In genomic region chr9:113800671-113801070, GRCm38 (mm10) we compare ENCODE assay signal across 23 mouse cellular contexts.
"Had no signal": no experiment of that assay in that cellular context is flagged by ENCODE, and none has a peak within 500 bp of the region (broad histone marks: within the 10 kb centered on the region; RNA-seq: fewer than 3 reads in every experiment).

No protein-coding gene starts in this region.

- ATAC-seq: liver, embryonic 12.5 days had no signal

- H3K4me2 ChIP-seq: kidney, embryonic 15.5 days; limb, embryonic 13.5 days; liver, embryonic 12.5 days; liver, embryonic 15.5 days; lung, embryonic 15.5 days; midbrain, embryonic 11.5 days; neural tube, embryonic 12.5 days; neural tube, embryonic 15.5 days; stomach, embryonic 15.5 days had no signal

- H3K4me1 ChIP-seq: kidney, embryonic 15.5 days; limb, embryonic 13.5 days; lung, embryonic 15.5 days; neural tube, embryonic 12.5 days; stomach, embryonic 15.5 days had no signal

- H3K9ac ChIP-seq: kidney, embryonic 15.5 days; limb, embryonic 13.5 days; liver, embryonic 12.5 days; liver, embryonic 15.5 days; lung, embryonic 15.5 days; neural tube, embryonic 12.5 days; neural tube, embryonic 15.5 days; stomach, embryonic 15.5 days had no signal

- H3K27me3 ChIP-seq: kidney, embryonic 15.5 days; limb, embryonic 13.5 days; liver, embryonic 12.5 days; liver, embryonic 15.5 days; lung, embryonic 15.5 days; megakaryocyte, embryonic 14.5 days; neural tube, embryonic 12.5 days; neural tube, embryonic 15.5 days; stomach, embryonic 15.5 days had no signal

- H3K27ac ChIP-seq: kidney, embryonic 15.5 days; limb, embryonic 13.5 days; liver, embryonic 12.5 days; liver, embryonic 15.5 days; lung, embryonic 15.5 days; neural tube, embryonic 12.5 days; neural tube, embryonic 15.5 days; stomach, embryonic 15.5 days had no signal

- H3K9me3 ChIP-seq: kidney, embryonic 15.5 days; limb, embryonic 13.5 days; liver, embryonic 12.5 days; liver, embryonic 15.5 days; lung, embryonic 15.5 days; megakaryocyte, embryonic 14.5 days; neural tube, embryonic 12.5 days; neural tube, embryonic 15.5 days; stomach, embryonic 15.5 days had no signal

- H3K4me3 ChIP-seq: kidney, embryonic 15.5 days; limb, embryonic 13.5 days; liver, embryonic 12.5 days; liver, embryonic 15.5 days; lung, embryonic 15.5 days; megakaryocyte, embryonic 14.5 days; neural tube, embryonic 12.5 days; neural tube, embryonic 15.5 days; stomach, embryonic 15.5 days had no signal

- H3K36me3 ChIP-seq: kidney, embryonic 15.5 days; limb, embryonic 13.5 days; liver, embryonic 12.5 days; liver, embryonic 15.5 days; lung, embryonic 15.5 days; neural tube, embryonic 12.5 days; neural tube, embryonic 15.5 days; stomach, embryonic 15.5 days had no signal

- DNase-seq: kidney, adult 11 months; kidney, adult 8-10 months; kidney, postnatal 14 days; kidney, postnatal 4 days; left cerebral cortex, postnatal 4 days; liver; lung, adult 18-20 months; lung, postnatal 10 days; lung, postnatal 36 days; midbrain, embryonic 14.5 days; retina, postnatal 1 day; right cerebral cortex, postnatal 25 days; thymus, postnatal 25 days had no signal
